Mouse (Mus musculus) heart, embryonic 16.5 days (tissue): ENCODE measurements at regions not wholly inside any gene's neighbourhood (a gene's known extent, or its start where the extent isn't known, plus 50 kb on each side); places are given as distances from the start of the nearest gene placed in this dataset.

Experiments used
- ATAC-seq: fragments of 200-750 bp; cut with Nextera tagmentation; replicated peaks from 2 replicates; pipeline ENCODE4 v1.8.0; 2017; ENCODE audit warnings: moderate number of reproducible peaks; ENCODE audit not compliant: insufficient read depth, low FRiP score; ENCODE audit errors: extremely low read depth
- H3K27ac ChIP-seq: fragments of 300-500 bp; sonication (generic); 2 replicates; pipeline ENCODE4 v1.5.1; 2014; ENCODE audit warnings: mild to moderate bottlenecking, low read length, control low read depth, moderate library complexity
- H3K27me3 ChIP-seq: fragments of 300-500 bp; sonication (generic); 2 replicates; pipeline ENCODE4 v1.6.1; 2014; ENCODE audit warnings: low read length, mixed read lengths; ENCODE audit not compliant: control insufficient read depth, insufficient read depth
- H3K36me3 ChIP-seq: fragments of 300-500 bp; sonication (generic); 2 replicates; pipeline ENCODE4 v1.6.1; 2014; ENCODE audit not compliant: control insufficient read depth, insufficient read depth
- H3K4me1 ChIP-seq: fragments of 300-500 bp; sonication (generic); 2 replicates; pipeline ENCODE4 v1.6.1; 2014; ENCODE audit warnings: low read length, mixed read lengths; ENCODE audit not compliant: control insufficient read depth, insufficient read depth
- H3K4me2 ChIP-seq: fragments of 300-500 bp; sonication (generic); 2 replicates; pipeline ENCODE4 v1.6.1; 2014; ENCODE audit warnings: low read depth, mild to moderate bottlenecking, control low read depth, low read length
- H3K4me3 ChIP-seq: fragments of 300-500 bp; sonication (generic); 2 replicates; pipeline ENCODE4 v1.5.1; 2014; ENCODE audit warnings: mild to moderate bottlenecking, control low read depth, low read length
- H3K9ac ChIP-seq: fragments of 300-500 bp; sonication (generic); 2 replicates; pipeline ENCODE4 v1.6.1; 2014; ENCODE audit warnings: low read length, control low read depth
- H3K9me3 ChIP-seq: fragments of 300-500 bp; sonication (generic); replicated peaks from 2 replicates; pipeline ENCODE4 v1.6.1; 2016; ENCODE audit warnings: low read length; ENCODE audit not compliant: control insufficient read depth
- WGBS: fragments of 180-500 bp; shearing (Covaris S2); extraction: QIAGEN DNeasy Blood & Tissue Kit; methylation state at CpG from one replicate; pipeline ENCODE4 v1.1.7; 2014; 5-methylcytosine and 5-hydroxymethylcytosine counted together

- WGBS, result 49% methylated on average over 9 of the region's 9 CpGs
- no peaks in the 10 kb centered on the region for H3K27me3 ChIP-seq
Observed at GRCm38 (mm10) chr4:9012787-9013186, 773.9 kb upstream of the Car8 start.

GRCm38 (mm10) chr4:9011952-9012351 is 773.1 kb upstream of the Car8 start:
- Histone ChIP-seq H3K36me3 (no peaks in the 10 kb centered on the region), H3K4me2 (no peak overlapping the region), H3K27ac (no peak overlapping the region), H3K27me3 (no peaks in the 10 kb centered on the region), H3K4me1 (peaks cover 34% of the 10 kb centered on the region), H3K9me3 (no peaks in the 10 kb centered on the region), H3K9ac (no peak overlapping the region), H3K4me3 (no peak overlapping the region)
- 72% methylated on average over 3 of the region's 3 CpGs for WGBS
- no peak for ATAC-seq

More at GRCm38 (mm10) chr4:9012787-9013186, 773.9 kb upstream of the Car8 start:
- Histone ChIP-seq H3K27ac (no peak overlapping the region), H3K4me1 (peaks cover 34% of the 10 kb centered on the region), H3K9ac (no peak overlapping the region), H3K4me3 (no peak overlapping the region), H3K4me2 (no peak overlapping the region), H3K36me3 (no peaks in the 10 kb centered on the region), H3K9me3 (no peaks in the 10 kb centered on the region)
- ATAC-seq, result no peak

DNA sequence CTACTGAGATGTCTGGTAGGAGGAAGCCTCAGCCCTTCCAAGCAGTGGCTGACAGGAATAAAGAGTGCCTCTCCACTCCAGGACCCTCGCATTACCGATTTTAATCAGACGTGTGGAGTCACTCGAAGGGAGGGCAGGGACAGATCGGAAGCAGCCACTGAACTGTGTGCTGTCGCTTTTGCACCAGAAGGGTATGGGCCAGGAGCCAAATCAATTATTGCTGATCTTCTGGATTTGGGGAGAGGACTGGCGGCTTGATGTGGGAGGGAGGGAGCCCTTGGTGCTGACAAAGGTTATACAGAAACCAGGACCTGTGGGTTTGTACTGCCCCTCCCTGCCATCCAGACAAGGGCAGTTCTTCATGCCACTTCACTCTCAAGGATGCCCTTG is 772.3 kb upstream of the Car8 start:
- 25% methylated on average over 7 of the region's 7 CpGs for WGBS
- ATAC-seq, result no peak
- H3K4me1 ChIP-seq, result peaks cover 31% of the 10 kb centered on the region
- H3K4me2 ChIP-seq, result no peak overlapping the region
- no peaks in the 10 kb centered on the region for H3K27me3 ChIP-seq
- no peak overlapping the region for H3K27ac ChIP-seq
- H3K4me3 ChIP-seq, result no peak overlapping the region
- H3K9ac ChIP-seq, result no peak overlapping the region
- H3K36me3 ChIP-seq, result no peaks in the 10 kb centered on the region
- no peaks in the 10 kb centered on the region for H3K9me3 ChIP-seq

GRCm38 (mm10) chr4:9010381-9011128 is 771.7 kb upstream of the Car8 start:
- no peaks in the 10 kb centered on the region for H3K27me3 ChIP-seq
- no peak overlapping the region for H3K4me2 ChIP-seq
- 65% methylated on average over 17 of the region's 17 CpGs for WGBS
- no peaks in the 10 kb centered on the region for H3K36me3 ChIP-seq
- H3K4me3 ChIP-seq, result no peak overlapping the region
- no peak overlapping the region for H3K9ac ChIP-seq
- H3K27ac ChIP-seq, result no peak overlapping the region
- H3K9me3 ChIP-seq, result no peaks in the 10 kb centered on the region
- peaks cover 26% of the 10 kb centered on the region for H3K4me1 ChIP-seq
- ATAC-seq, result no peak

DNA sequence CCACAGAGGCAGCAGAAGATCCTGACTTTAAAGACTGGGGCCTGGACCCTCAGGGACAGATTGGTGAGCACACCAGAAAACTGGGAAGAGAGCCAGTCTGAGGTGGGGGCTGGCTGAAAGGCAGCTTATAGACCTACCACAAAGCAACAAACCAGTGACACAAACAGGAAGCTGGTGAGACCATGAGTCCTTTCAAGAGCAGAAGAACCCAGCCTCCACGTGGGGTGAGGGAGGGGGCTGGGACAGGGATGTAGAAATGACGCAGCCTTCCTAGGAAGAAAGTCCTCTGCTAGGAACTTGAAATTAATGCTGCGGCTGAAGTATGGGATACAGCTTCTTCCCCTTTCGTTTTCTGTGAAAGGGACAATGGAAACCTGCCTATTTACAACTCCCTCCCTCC is 770.8 kb upstream of the Car8 start:
- ATAC-seq, result no peak
- Histone ChIP-seq H3K4me3 (no peak overlapping the region), H3K36me3 (no peaks in the 10 kb centered on the region), H3K27me3 (no peaks in the 10 kb centered on the region), H3K9ac (no peak overlapping the region), H3K27ac (no peak overlapping the region), H3K4me2 (no peak overlapping the region), H3K9me3 (no peaks in the 10 kb centered on the region), H3K4me1 (peaks cover 21% of the 10 kb centered on the region)
- 56% methylated on average over 4 of the region's 4 CpGs for WGBS

DNA sequence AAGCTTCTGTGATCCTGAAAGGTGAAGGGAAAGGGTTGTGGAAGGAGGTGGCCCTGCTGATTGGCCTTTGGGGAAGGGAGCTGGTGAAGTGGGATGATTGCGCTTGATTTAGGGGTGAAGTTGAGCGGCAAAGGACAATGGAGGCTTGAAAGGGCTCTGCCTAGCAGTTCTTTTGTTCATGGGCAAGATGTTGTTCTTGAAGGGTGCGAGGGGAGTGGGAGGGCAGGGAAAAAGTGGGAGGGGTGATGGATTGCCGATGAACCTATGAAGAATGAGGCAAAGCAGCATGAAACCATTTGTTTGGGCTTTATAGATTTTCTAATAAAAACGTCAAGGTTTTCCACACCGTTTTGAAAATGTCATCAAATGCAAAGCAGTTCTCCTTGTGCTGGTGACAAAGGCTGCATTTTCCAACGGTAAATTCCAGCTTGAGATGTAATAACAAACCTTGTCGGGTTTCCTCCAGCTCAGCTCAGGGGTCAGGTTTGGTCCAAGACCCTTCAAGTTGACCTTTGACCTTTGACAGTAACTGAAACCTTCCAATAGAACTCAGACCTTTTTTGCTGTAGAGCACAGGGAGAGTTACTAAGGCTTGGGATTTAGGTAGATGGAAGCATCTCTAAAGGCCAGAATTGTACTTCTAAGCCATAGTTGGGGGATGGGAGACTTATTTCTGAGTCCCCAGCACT is 767.2 kb upstream of the Car8 start:
- H3K27me3 ChIP-seq, result no peaks in the 10 kb centered on the region
- peaks cover 18% of the 10 kb centered on the region for H3K4me1 ChIP-seq
- no peak overlapping the region for H3K27ac ChIP-seq
- no peaks in the 10 kb centered on the region for H3K36me3 ChIP-seq
- 59% methylated on average over 8 of the region's 8 CpGs for WGBS
- no peak overlapping the region for H3K4me3 ChIP-seq
- H3K9ac ChIP-seq, result no peak overlapping the region
- no peak overlapping the region for H3K4me2 ChIP-seq
- no peak for ATAC-seq
- H3K9me3 ChIP-seq, result no peaks in the 10 kb centered on the region

- no peaks in the 10 kb centered on the region for H3K36me3 ChIP-seq
- H3K27ac ChIP-seq, result no peak overlapping the region
- WGBS, result 73% methylated on average over 1 of the region's 1 CpGs
- no peak overlapping the region for H3K9ac ChIP-seq
- no peaks in the 10 kb centered on the region for H3K9me3 ChIP-seq
- ATAC-seq, result no peak
- H3K4me1 ChIP-seq, result peaks cover 5% of the 10 kb centered on the region
- no peak overlapping the region for H3K4me2 ChIP-seq
- no peak overlapping the region for H3K4me3 ChIP-seq
- no peaks in the 10 kb centered on the region for H3K27me3 ChIP-seq
Observed at GRCm38 (mm10) chr4:9003891-9004290, 765.0 kb upstream of the Car8 start.

- Histone ChIP-seq H3K36me3 (no peaks in the 10 kb centered on the region), H3K9ac (no peak overlapping the region), H3K4me2 (no peak overlapping the region), H3K9me3 (no peaks in the 10 kb centered on the region), H3K4me1 (peaks cover 5% of the 10 kb centered on the region), H3K27ac (no peak overlapping the region), H3K4me3 (no peak overlapping the region), H3K27me3 (no peaks in the 10 kb centered on the region)
- ATAC-seq, result no peak
- WGBS, result 83% methylated on average over 6 of the region's 6 CpGs
Observed at GRCm38 (mm10) chr4:9002380-9002779, 763.5 kb upstream of the Car8 start.

DNA sequence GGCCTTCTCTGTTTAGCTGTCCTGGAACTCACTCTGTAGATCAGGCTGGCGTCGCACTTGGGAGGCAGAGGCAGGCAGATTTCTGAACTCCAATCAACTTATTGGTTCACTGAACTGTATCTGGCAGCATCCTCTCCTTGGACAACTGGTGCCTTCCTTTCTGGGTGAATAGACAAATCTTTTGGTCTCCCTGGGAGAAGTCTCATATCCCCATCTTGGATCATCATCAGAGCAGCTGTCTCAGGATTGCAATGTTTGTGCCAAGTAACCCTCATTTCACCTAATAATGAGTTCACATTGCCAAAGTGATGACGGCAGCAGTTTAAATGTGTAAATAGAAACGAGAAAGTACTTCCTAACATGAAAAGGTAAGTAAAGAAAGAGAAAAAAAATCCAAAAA is 759.8 kb upstream of the Car8 start:
- H3K27ac ChIP-seq, result no peak overlapping the region
- H3K4me2 ChIP-seq, result no peak overlapping the region
- ATAC-seq, result no peak
- H3K9ac ChIP-seq, result no peak overlapping the region
- H3K27me3 ChIP-seq, result no peaks in the 10 kb centered on the region
- no peaks in the 10 kb centered on the region for H3K9me3 ChIP-seq
- peaks cover 5% of the 10 kb centered on the region for H3K4me1 ChIP-seq
- WGBS, result 83% methylated on average over 4 of the region's 4 CpGs
- no peak overlapping the region for H3K4me3 ChIP-seq
- H3K36me3 ChIP-seq, result no peaks in the 10 kb centered on the region
